Mouse (Mus musculus) 3T3-L1 (cell line): ENCODE data around the gene Esp31.

ENCODE experiments used
- DNase-seq: peaks from one replicate; pipeline ENCODE4 v3.0.0-alpha.2; 2015; ENCODE audit warnings: low read depth, low spot score

Esp31 gene

DNA sequence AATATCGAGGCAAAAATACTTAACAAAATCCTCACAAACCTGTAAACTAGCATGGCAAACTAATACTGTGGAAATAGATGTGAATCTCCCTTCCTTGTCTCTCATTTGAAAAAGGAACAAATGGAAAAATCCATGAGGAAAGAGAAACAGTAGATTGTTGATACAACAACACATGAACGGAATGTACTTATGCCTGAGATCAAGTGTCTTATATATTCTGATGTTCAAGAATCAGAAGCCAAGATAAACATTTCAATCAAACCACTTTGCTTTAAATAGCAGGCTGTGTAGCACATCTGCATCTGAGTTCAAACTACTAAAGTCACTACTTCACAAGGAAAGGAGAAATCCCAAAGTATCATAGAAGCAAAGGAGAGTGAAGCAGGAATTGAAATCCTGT lies at the start of gene Esp31:
Gene Esp31 (plus strand): TSS at position 301 of the 400 bp plus-strand sequence.
- DNase-seq: no peak
